Mouse (Mus musculus): ENCODE data around the gene Mplkip. TPM values are rescaled to one million over a fixed set of nuclear protein-coding genes. Genes with fewer than 3 reads are reported as not detected.

The Mplkip gene
- 10 to 100 TPM; 14.4 to 15.8 TPM for total RNA-seq (2021)
- long read RNA-seq, experiment 1, full-length matches to known transcripts = 31 of 31 reads
- long read RNA-seq, experiment 1, partial matches to known transcripts = 0 of 31 reads
- long read RNA-seq, experiment 1, other reads (novel, unspliced or antisense) = 0 of 31 reads
- long read RNA-seq, experiment 2, full-length matches to known transcripts = 17 of 17 reads
- long read RNA-seq, experiment 2, partial matches to known transcripts = 0 of 17 reads
- long read RNA-seq, experiment 2, other reads (novel, unspliced or antisense) = 0 of 17 reads

- intact Hi-C loops (cut with DNase I) = no loop called here
- peak; percentile 98 to 99 for DNase-seq (ENCODE audit: low spot score in 2 of 2)
Measured at GRCm38 (mm10) chr13:17694911-17695699, at the start of gene Mplkip, which contains the start of gene Sugct. Mplkip (plus strand) TSS chr13:17695192. Sugct (minus strand) TSS chr13:17695553.

GRCm38 (mm10) chr13:17667380-17667779, 27.6 kb upstream of the Mplkip start:
- intact Hi-C loops (cut with DNase I) = no loop called here
- no peak for DNase-seq (ENCODE audit: low spot score in 2 of 2)

DNA sequence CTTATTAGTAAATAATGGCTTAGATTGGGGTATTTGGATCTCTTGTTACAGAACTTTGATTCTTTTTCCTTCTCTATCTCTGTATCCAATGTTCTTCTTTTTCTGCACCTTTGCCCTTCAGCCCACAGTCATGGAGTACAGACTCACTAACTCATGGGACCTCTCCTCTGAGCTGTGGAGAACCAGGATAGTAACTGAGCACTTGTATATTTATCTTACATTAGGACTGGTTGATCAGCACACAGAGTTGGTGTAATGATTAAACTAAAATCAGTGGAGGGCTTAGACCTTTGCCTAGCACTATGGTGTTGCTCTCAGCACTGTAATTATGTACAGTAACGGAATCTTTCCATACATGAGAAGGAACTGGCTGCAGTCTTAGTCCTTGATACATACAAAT, 23.9 kb upstream of the Mplkip start:
- intact Hi-C loops (cut with DNase I) = no loop called here
- DNase-seq (ENCODE audit: low spot score in 2 of 2) = no peak

DNA sequence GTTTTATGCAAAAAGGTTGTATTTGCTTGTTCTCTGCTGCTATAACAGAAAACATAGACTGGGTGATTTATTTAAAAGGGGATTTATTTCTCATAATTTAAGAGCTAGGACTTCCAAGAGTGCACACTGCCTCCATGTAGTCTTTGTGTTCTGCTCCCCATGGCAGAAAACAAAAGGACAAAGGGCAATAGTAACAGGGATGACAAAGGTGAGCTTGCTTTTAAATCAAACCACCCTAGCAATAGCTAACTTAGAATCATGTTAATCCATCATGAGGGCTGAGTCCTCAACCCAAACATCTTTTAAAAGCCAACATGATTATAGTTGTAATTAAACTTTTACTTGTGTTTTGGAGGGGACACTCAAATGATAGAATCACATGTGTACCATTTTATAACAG, 5.5 kb upstream of the Mplkip start:
- no peak for DNase-seq (ENCODE audit: low spot score in 2 of 2)
- intact Hi-C loops (cut with DNase I) = no loop called here

DNA sequence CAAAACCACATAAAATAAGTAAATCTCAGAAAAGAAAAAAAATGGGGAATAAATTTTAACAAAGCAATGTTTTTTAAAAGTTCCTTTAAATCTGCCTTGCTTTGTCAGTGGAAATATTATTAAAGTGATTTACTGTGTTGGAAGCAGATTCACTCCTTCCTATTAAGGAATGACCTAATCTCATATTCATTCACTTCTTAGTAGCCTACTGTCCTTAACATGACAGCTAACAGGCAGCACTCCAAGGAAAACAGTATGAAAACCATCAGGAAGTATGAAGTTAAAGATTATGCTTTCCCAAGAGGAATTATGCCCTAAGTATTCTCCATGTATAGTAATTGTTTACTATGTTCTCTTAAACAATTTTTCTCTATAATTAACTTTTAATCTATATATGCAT, 4.3 kb upstream of the Mplkip start:
- intact Hi-C loops (cut with DNase I) = no loop called here
- no peak for DNase-seq (ENCODE audit: low spot score in 2 of 2)

- DNase-seq (ENCODE audit: low spot score in 2 of 2) = no peak
- intact Hi-C loops (cut with DNase I) = no loop called here
Measured at GRCm38 (mm10) chr13:17691436-17691835, 3.6 kb upstream of the Mplkip start.

DNA sequence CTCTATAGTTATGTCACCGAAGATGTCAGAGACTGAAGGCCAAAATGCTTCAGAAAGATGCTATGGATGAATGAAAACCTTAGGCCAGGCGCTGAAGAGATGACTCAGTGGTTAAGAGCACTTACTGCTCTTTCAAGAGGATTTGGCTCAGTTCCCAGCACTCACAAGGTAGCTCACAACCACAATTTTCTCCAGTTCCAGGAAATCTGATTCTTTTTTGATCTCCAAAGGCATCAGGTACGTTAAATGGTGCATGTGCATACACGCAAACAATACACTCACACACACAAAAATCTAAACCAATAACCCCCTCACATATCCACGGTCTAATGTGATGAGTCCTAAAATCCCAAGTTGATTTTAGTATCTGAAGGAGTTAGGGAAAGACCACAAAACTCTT, 1.2 kb upstream of the Mplkip start:
- peak in 1 of 2 experiments; percentile 14 for DNase-seq (ENCODE audit: low spot score in 2 of 2)
- intact Hi-C loops (cut with DNase I) = no loop called here

DNA sequence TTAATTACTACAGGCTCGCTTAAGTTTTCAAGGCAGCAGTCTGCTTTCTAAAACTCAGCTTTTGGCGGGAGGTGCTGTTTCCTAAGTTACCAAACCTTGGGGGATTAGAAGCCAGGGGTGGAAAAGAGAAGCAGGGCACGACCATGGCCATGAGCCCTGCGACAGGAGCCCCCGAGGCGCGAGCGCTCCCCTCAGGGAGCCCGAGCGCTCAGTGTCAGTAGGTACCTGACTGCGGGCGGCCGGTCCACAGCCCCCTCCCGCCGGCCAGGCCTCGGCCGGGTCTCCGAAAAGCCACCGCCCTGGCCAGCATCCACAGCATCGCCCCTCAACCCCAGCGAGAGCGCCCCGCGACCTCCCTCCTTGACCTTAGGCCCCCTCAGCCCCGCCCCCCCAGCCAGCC, 578 bp upstream of the Mplkip start:
- intact Hi-C loops (cut with DNase I) = no loop called here
- DNase-seq (ENCODE audit: low spot score in 2 of 2) = no peak

GRCm38 (mm10) chr13:17695898-17696580, 1.0 kb downstream of the Mplkip start:
- intact Hi-C loops (cut with DNase I) = no loop called here
- peak in 1 of 2 experiments; percentile 15 for DNase-seq (ENCODE audit: low spot score in 2 of 2)

GRCm38 (mm10) chr13:17700090-17700715, 5.2 kb downstream of the Mplkip start:
- no peak for DNase-seq (ENCODE audit: low spot score in 2 of 2)
- intact Hi-C loops (cut with DNase I) = no loop called here

GRCm38 (mm10) chr13:17701322-17701721, 6.3 kb downstream of the Mplkip start:
- no peak for DNase-seq (ENCODE audit: low spot score in 2 of 2)
- intact Hi-C loops (cut with DNase I) = no loop called here

DNA sequence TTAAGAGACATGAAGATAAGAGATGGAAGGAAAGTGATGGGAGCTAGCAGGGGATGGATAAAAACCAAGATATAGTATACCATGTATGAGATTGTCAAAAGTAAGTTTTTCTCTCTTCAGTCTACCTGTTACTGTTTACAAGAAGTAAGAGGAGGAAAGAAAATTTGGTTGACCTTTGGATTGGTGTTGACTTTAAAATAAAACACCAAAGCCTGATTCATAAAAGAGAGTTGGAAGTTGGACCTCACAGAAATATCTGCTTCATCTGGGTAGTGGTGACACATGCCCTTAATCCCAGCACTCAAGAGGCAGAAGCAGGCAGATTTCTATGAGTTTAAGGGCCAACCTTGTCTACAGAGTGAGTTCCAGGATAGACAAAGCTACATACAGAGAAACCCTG, 7.3 kb downstream of the Mplkip start:
- no peak for DNase-seq (ENCODE audit: low spot score in 2 of 2)
- intact Hi-C loops (cut with DNase I) = no loop called here

DNA sequence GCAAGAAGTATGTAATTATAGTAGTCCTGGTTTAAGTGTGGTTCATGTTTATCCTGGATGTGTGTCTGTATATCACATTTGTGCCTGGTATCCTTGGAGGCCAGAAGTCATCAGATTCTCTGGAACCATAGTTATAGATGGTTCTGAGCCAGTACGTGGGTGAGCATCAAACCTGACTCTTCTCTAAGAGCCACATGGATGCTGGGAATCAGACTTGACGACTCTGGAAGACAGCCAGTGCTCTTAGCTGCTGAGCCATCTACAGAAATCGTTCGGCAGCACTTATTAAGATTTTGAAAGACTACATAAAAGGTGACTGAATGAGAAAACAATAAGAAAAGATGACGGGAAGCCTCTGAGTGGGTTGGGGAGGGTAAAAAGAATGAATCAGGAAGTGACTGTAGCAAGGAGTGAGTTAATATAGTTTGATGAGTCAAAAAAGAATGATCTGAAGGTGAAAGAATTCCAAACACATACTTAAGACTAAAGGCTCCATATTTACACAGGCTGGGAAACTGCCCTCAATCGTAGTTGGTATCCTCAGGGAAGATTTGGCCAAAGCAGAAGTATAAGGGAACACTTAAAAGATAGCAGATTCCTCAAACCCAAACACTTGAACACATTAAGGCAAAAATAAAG, 10.3 kb downstream of the Mplkip start:
- peak; percentile 29 to 41 for DNase-seq (ENCODE audit: low spot score in 2 of 2)
- intact Hi-C loops (cut with DNase I) = no loop called here

GRCm38 (mm10) chr13:17708784-17709311, 13.9 kb downstream of the Mplkip start:
- DNase-seq (ENCODE audit: low spot score in 2 of 2) = no peak
- intact Hi-C loops (cut with DNase I) = no loop called here

DNA sequence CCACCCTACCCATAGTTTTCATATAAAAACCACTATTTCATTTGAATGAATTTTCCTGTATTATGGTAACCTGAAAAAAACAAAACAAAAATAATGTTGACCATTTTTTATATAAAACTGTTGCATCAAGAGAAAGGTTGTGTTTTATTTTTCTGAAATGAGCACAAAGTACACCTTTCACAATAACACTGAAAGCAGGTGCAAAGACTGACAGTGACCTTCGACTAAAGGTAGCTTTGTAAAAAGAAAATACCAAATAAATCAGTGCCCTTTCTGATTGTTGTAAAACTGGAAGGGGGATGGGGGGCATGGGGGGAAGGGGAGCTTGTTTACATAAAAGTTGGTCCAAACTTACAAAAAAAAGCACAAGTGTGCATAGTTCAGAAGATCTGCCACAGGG, 22.4 kb downstream of the Mplkip start:
- DNase-seq (ENCODE audit: low spot score in 2 of 2) = no peak
- intact Hi-C loops (cut with DNase I) = no loop called here

DNA sequence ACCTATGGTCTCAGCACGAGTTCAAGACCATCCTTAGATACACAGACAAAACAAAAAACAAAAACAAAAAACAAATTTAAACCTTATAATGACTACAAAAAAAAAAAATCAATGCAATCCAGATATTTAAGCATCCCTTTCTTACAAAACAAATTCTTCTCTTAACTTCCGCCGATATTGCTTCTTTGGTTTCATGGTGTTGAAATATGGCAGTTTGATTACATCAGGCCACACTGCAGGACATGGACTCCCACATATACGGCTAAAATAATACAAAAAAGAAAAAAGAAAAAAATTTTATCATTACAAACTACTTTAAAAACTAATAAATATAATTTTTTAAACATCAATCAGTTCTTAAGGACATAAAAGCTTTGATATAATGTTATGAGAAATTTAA, 32.9 kb downstream of the Mplkip start:
- intact Hi-C loops (cut with DNase I) = no loop called here
- no peak for DNase-seq (ENCODE audit: low spot score in 2 of 2)

- intact Hi-C loops (cut with DNase I) = no loop called here
- DNase-seq (ENCODE audit: low spot score in 2 of 2) = no peak
Measured at GRCm38 (mm10) chr13:17728798-17729197, 33.8 kb downstream of the Mplkip start.

All from left cerebral cortex, postnatal 14 days (tissue).